Mouse (Mus musculus): ENCODE results near the gene St6galnac6.
A peak's percentile ranks its signal among the peaks of the same experiment; 100 is the strongest.

Gene St6galnac6

DNA sequence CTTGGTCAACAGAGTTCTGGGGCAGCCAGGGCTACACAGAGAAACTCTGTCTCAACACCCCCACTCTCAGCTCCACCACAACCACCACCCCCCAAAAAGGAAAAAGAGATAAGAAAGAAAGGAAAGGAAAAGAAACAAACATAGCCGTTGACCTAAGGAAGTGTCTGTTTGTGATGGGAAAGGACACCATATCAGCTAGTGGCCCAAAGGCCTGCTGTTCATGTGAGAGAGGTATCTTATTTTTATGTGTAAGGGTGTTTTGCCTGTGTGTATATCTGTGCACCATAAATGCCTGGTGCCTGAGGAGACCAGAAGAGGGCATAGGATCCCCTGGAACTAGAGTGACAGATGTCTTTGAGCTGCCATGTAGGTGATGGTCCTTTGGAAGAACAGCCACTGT lies 40.1 kb downstream of the St6galnac6 start:
- no peak for DNase-seq (ENCODE audit: low spot score in 2 of 2)

DNA sequence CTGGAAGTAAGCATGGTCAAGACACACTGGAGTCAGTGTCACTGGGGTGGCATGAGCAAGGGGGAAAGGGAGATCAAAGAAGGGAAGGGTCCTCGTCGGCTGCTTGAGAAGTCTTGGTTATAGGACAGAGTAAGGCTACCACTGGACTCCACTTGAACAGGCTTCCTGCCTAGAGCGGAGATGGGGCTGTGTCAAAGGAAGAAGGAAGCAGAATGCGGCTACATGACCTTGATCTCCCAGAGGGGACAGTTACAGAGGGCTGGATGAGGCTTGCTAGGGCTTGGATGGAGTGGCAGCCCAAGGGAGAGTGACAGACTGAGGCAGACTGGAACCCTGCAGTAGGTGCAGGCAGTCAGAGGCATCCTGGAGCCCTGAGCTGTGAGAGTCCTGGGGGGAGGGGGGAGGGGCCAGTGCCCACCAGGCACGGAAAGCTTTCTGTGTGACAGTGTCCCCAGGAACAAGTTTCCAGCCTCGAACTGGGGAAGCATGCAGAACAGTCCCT lies 41.1 kb downstream of the St6galnac6 start:
- DNase-seq (ENCODE audit: low spot score in 2 of 2) = no peak

DNA sequence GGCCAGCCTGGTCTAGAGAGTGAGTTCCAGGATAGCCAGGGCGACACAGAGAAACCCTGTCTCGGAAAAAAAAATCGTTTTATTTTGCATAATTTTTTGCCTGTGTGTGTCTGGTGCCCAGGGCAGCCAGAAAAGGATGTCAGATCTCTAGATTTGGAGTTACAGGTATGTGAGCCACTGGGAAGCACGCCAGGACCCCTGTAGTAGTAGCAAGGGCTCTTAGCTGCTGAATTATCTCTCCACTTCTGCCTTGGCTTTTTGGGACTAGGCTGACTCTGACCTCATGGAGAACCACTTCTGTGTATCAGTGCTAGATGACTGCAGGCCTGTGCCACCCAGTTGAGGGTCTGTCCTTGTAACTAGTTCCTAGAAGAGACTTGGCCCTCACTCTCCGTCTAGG lies 42.3 kb downstream of the St6galnac6 start:
- no peak for DNase-seq (ENCODE audit: low spot score in 2 of 2)

DNA sequence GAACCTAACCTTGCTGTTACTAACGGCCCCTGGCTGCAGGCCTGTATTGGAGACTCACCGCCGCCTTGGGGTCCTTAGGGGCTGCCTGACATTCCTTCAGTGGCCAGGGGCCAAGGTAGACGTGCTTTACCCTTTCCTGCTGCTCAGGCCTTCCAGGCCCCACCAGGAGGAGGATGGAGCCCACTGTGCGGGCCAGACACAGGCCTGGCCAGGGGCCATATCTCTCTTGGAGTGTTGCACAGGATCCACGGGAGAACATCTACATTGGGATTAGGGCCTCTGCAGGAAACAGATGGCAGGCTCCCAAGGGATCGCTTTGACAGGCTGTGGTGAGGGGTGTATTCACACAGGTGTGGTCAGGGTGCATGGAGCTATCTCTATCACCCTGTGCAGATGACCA lies 43.3 kb downstream of the St6galnac6 start:
- DNase-seq (ENCODE audit: low spot score in 2 of 2) = no peak

GRCm38 (mm10) chr2:32644083-32644482 lies 44.6 kb downstream of the St6galnac6 start:
- DNase-seq (ENCODE audit: low spot score in 2 of 2) = no peak

GRCm38 (mm10) chr2:32644799-32645475 lies 45.4 kb downstream of the St6galnac6 start:
- no peak for DNase-seq (ENCODE audit: low spot score in 2 of 2)

GRCm38 (mm10) chr2:32645647-32646046 lies 46.1 kb downstream of the St6galnac6 start:
- no peak for DNase-seq (ENCODE audit: low spot score in 2 of 2)

DNA sequence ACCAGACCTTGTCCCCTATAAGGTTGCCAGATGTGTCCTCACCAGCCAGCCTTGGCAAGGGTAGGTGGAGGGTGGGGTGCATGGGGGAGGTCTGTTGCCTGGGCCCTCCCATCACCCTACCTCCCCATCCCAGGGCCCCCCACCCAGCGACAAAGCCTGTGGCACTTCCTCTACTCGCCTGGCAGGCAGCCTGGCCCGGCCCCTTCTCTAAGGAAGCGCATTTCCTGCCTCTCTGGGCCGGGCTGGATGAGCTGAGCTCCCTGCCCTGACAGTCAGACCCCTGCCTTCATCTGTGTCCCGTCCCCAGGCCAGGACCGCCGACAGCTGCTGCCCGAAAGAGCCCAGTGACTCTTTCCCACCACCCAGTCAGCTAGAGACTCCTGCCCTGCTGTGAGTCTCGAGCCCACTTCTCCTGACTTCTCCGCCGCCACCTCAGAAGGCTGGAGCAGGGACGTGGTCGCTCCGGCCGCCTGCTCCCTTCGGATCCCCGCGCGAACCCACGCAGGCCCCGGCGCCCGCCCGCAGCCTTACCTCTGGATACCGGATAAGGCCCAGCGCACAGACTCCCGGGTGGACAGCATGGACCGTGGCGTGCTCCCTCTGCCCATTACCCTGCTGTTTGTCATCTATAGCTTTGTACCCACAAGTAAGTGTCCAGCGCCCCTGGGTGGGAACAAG lies 47.0 kb downstream of the St6galnac6 start, which contains the start of gene Eng:
Eng (plus strand) TSS at position 217 of the 678 bp plus-strand sequence.
- peak in 1 of 2 experiments; percentile 36 for DNase-seq (ENCODE audit: low spot score in 2 of 2)

DNA sequence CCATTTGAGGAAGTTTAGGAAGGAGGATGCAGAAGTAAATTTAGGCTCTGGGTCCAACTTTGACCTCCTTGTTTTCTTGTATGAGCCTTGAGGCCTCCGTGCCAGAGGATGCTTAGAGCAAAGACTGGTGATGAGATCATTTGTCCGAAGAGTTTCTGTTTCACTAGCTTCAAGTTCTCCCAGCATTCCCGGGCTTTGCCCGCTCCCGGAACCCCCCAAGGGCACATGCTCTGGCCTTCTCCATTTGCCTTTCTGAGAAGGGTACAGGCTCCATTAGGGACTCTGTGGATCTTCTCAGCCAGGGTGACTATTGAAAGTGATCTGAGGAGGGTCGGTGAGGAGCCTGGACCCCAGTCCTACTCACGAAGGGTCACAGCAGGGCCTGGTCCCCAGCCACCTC lies 47.9 kb downstream of the St6galnac6 start:
- DNase-seq (ENCODE audit: low spot score in 2 of 2) = no peak

GRCm38 (mm10) chr2:32653764-32654163 lies 54.3 kb downstream of the St6galnac6 start:
- DNase-seq (ENCODE audit: low spot score in 2 of 2) = no peak

- DNase-seq (ENCODE audit: low spot score in 2 of 2) = no peak
Measured at GRCm38 (mm10) chr2:32654743-32655393, 55.4 kb downstream of the St6galnac6 start.

DNA sequence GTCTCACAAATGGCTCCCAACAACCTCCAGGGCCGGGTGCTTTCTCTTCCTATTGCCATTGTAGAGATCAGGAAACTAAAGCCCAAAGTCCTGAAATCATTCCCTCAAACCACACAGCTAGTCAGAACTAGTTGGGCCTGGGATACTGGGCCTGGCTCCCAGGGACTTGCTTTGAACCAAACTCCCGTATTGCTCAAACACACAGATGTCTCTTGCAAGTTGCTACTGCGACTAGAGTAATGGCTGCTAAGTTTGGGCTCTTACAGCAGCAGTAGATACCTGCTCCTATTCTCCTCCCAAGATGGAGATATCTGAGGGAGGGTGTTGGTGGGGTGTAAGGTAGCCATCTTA lies 55.9 kb downstream of the St6galnac6 start:
- no peak for DNase-seq (ENCODE audit: low spot score in 2 of 2)

GRCm38 (mm10) chr2:32655826-32656225 lies 56.3 kb downstream of the St6galnac6 start:
- no peak for DNase-seq (ENCODE audit: low spot score in 2 of 2)

DNA sequence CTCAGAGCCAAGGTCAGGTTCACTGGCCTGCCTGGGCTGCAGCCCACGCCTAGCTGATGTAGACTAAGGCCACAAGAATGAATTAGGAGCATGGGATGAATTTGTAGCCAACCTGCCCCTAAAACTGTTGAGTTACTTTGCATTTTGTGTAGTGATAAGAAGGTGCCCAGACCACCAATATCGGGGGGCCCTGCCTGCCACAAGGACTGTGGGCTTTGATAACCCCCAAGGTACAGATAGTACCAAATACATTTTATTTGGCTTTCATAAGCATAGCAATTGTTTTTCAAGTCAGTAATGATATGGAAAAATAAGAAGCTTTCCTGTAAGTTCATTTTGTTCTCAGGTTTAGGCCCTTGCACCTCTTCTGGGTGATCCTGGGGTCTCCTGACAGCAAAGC lies 59.4 kb downstream of the St6galnac6 start:
- no peak for DNase-seq (ENCODE audit: low spot score in 2 of 2)

GRCm38 (mm10) chr2:32661509-32662107 lies 62.1 kb downstream of the St6galnac6 start:
- no peak for DNase-seq (ENCODE audit: low spot score in 2 of 2)

DNA sequence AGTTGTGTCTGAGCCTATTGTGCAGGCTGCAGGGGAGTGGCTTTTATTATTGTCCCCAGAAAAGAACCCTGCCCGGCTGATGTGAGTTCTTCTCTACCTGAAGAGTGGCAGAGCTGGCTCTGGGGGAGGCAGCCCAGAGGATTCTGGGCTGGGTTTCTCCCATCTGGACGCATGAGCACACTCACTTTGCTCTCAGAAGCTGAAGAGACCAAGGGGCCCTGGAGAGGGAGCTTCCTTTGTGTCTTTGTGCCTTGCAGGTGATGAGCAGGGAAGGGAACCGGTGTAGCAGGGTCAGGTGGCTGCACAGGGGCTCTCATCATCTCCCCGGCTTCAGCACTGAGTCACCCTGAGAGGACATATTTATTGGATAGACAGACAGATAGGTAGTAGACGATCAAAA lies 62.8 kb downstream of the St6galnac6 start:
- DNase-seq (ENCODE audit: low spot score in 2 of 2) = no peak

DNA sequence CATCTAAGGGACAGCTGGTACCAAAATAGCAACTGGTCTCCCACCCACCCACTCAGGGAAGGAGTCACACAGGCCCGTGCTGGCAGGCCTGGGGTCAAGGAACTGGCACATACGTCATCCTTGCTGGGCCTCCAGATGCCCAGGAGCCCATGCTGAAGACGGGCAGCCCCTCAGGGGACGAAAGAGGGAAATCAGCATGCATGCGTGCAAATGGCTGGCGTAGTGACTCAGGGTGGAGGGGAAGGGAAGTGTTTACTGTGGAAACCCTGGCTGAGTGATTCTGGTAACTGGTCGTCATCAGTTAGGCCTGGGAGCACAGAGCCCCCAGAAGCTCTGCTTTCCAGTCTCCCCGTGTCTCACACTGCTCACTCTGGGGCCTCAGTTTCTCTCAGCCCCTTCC lies 65.8 kb downstream of the St6galnac6 start:
- DNase-seq (ENCODE audit: low spot score in 2 of 2) = no peak

- no peak for DNase-seq (ENCODE audit: low spot score in 2 of 2)
Measured at GRCm38 (mm10) chr2:32665853-32666252, 66.3 kb downstream of the St6galnac6 start.

DNA sequence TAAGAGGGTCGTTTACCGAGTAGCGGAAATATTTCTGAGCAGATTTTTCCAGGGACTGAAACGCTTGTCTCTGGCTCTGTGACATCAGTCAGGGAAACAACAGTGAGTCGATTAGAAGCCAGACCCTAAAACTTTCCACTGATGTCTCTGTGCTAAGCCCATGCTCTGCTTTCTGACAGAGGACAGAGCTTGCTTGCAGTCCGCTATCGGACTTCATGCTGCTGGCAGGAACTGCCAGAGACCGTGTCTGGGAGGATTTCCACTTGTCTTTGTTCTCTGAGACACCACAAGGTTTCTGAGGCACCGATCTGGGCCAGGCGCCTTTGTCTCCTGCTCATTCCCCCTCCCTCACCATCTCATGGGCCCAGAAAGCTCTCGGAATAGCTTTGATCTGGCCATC lies 68.3 kb downstream of the St6galnac6 start:
- no peak for DNase-seq (ENCODE audit: low spot score in 2 of 2)

GRCm38 (mm10) chr2:32668176-32668575 lies 68.7 kb downstream of the St6galnac6 start:
- no peak for DNase-seq (ENCODE audit: low spot score in 2 of 2)

DNA sequence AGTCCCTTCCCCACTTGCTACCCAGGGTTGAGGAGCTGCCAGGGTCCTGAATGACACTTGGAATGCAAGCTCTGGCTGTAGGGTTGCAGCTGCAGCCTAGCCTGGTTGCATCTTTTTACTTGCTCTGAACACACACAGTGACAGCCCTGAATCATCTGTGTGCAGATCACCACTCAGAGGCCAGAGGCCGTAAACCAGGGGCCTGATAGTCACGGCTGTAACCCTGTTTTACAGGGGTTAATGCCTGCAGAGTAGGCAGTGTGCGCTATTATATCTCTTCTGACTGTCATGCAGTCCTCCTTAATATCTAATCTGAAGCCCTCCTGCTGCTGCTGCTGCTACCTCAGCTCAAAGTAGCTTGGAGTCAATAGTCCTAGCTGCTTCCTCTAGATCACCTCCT lies 70.4 kb downstream of the St6galnac6 start:
- DNase-seq (ENCODE audit: low spot score in 2 of 2) = no peak

All from frontal cortex, postnatal 10 days (tissue).